Mouse (Mus musculus) stomach, embryonic 14.5 days (tissue): ENCODE measurements at regions not wholly inside any gene's neighbourhood (a gene's known extent, or its start where the extent isn't known, plus 50 kb on each side); places are given as distances from the start of the nearest gene placed in this dataset.
A peak's percentile ranks its signal among the peaks of the same experiment; 100 is the strongest.

Experiments used
- ATAC-seq: fragments of 200-750 bp; cut with Nextera tagmentation; 2 replicates; pipeline ENCODE4 v1.8.0; 2017; ENCODE audit warnings: low read depth, moderate TSS enrichment; ENCODE audit not compliant: insufficient number of reproducible peaks, insufficient read depth, low FRiP score
- H3K27ac ChIP-seq: fragments of 300-500 bp; sonication (generic); 2 replicates; pipeline ENCODE4 v1.5.1; 2014; ENCODE audit warnings: mild to moderate bottlenecking, low read length, moderate library complexity, mixed read lengths
- H3K27me3 ChIP-seq: fragments of 300-500 bp; sonication (generic); 2 replicates; pipeline ENCODE4 v1.6.1; 2014; ENCODE audit warnings: low read length, control low read depth, mixed read lengths; ENCODE audit not compliant: control insufficient read depth, insufficient read depth
- H3K36me3 ChIP-seq: fragments of 300-500 bp; sonication (generic); 2 replicates; pipeline ENCODE4 v1.6.1; 2014; ENCODE audit warnings: mild to moderate bottlenecking, control low read depth, low read length, moderate library complexity, mixed read lengths; ENCODE audit not compliant: control insufficient read depth, insufficient read depth
- H3K4me1 ChIP-seq: fragments of 300-500 bp; sonication (generic); 2 replicates; pipeline ENCODE4 v1.6.1; 2014; ENCODE audit warnings: low read length, control low read depth, mixed read lengths; ENCODE audit not compliant: control insufficient read depth, insufficient read depth
- H3K4me2 ChIP-seq: fragments of 300-500 bp; sonication (generic); replicated peaks from 2 replicates; pipeline ENCODE4 v1.6.1; 2014; ENCODE audit warnings: low read depth, low read length, control low read depth
- H3K4me3 ChIP-seq: fragments of 300-500 bp; sonication (generic); 2 replicates; pipeline ENCODE4 v1.5.1; 2014; ENCODE audit warnings: low read depth, low read length, control low read depth
- H3K9ac ChIP-seq: fragments of 300-500 bp; sonication (generic); replicated peaks from 2 replicates; pipeline ENCODE4 v1.6.1; 2014; ENCODE audit warnings: low read depth, mild to moderate bottlenecking, control low read depth, low read length, moderate library complexity, mixed read lengths
- H3K9me3 ChIP-seq: fragments of 300-500 bp; sonication (generic); 2 replicates; pipeline ENCODE4 v1.6.1; 2016; ENCODE audit warnings: low read depth, low read length, control low read depth; ENCODE audit not compliant: control insufficient read depth
- WGBS: fragments of 180-500 bp; shearing (Covaris S2); extraction: QIAGEN DNeasy Blood & Tissue Kit; methylation state at CpG from one replicate; pipeline ENCODE4 v1.1.7; 2014; 5-methylcytosine and 5-hydroxymethylcytosine counted together

DNA sequence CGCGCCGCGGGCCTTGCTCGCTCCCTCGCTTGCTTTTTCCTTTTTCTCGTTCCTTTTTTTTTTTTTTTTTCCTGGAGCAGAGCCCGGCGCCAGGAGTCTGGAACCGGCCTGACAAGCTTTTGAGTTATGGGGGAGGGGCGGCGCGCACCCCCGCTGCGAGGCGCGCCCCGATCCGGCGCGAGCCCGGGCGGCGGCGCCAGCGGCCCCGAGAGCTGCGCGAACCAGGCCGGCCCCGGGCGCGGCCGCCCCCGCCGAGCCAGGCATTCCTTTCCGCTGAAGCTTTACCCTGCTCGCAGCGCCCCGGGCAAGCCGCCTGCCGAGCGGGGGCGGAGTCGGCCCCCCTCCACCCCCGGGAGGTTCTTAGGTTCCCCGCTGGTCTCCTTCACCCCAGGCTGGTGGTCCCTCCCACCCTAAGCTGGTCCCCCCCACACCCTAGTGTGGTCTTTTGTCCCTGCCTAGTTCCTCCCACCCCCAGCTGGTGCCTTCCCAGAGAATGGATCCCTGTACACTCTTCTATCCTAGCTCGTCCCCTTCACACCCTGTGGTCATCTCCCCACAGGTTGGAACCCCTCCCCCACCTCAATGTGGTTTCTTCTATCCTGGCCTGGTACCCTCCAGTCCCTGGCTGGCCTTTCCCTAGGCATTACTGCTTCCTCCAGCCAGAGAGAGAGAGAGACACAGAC lies 95.3 kb downstream of the 1700001O22Rik start:
- peak overlapping the region; percentile 81 for H3K4me2 ChIP-seq
- WGBS = 2% methylated on average over 44 of the region's 48 CpGs
- H3K36me3 ChIP-seq = no peaks in the 10 kb centered on the region
- H3K4me1 ChIP-seq = peaks cover 53% of the 10 kb centered on the region
- H3K9ac ChIP-seq = peak overlapping the region; percentile 72
- H3K9me3 ChIP-seq = no peaks in the 10 kb centered on the region
- H3K27me3 ChIP-seq = no peaks in the 10 kb centered on the region
- H3K27ac ChIP-seq = peak overlapping the region; percentile 100
- peak; percentile 76 for ATAC-seq
- H3K4me3 ChIP-seq = peak overlapping the region; percentile 24

DNA sequence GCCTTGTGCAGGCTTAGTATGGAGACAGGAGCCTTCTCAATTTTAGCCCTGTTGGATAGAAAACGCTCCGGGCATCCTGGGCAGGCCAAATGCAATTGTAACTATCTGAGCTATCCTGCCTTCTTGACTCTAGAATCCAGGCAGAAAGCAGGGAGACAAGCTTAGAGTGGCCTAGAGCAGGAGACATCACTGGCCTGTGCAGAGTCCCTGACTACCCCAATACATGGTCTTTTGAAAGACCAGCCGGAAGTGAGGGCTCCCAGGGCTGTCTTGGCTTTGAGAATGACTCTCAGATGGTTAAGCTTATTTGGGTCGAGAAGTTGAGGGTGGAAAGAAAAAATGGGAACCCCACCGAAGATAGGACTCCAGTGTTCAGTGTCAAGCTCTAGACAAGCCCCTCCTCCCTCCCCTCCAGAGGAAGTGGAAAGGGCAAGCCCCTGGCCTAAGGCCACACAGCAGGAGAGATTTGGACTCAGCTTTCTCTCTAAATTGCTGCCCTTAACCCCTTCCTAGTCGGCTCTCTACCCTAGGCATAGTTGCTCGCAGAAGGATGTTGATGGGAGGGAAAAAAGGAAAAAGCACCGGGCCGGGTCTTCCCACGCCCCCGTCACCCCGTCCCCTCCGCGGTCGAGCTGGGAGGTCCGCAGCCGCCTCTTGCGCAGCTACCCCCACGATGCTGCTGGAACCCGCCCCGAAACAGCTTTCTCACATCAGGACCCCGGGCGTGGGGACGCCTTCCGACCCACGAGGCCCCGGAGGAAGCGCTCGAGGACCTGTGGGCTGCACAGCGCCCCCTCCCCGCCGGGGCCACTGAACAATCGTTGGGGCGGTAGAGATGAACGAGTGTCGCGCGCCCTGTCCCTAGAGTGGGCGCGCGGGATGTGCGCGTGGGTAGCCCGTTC lies 96.1 kb downstream of the 1700001O22Rik start:
- H3K4me3 ChIP-seq = peak overlapping the region; percentile 24
- H3K4me2 ChIP-seq = peak overlapping the region; percentile 81
- no peaks in the 10 kb centered on the region for H3K9me3 ChIP-seq
- H3K9ac ChIP-seq = peak overlapping the region; percentile 72
- no peaks in the 10 kb centered on the region for H3K36me3 ChIP-seq
- H3K4me1 ChIP-seq = peaks cover 50% of the 10 kb centered on the region
- H3K27me3 ChIP-seq = no peaks in the 10 kb centered on the region
- 3% methylated on average over 44 of the region's 44 CpGs for WGBS
- peak overlapping the region; percentile 100 for H3K27ac ChIP-seq
- ATAC-seq = peak; percentile 23; the same call in 1 of the 2 replicates

DNA sequence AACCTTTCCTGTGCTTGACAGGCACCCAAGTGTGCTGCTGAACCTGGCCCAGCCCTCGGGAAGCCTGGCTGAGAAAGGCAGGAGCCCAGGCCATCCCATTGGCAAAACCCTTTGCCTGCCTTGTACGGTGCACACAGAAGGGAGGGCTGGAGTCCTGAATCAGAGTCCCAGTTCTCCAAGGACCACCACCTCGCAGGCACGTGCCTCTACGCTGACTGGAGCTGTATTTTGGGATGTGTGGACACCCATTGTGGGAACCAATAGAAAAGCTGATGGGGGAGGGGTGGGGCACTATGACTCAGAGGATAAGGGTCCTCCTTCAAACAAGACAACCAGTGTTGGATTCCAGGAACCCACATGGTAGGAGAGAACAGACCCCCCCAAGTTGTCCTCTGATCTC lies 97.4 kb downstream of the 1700001O22Rik start:
- Histone ChIP-seq H3K9me3 (no peaks in the 10 kb centered on the region), H3K9ac (no peak overlapping the region), H3K4me2 (no peak overlapping the region), H3K36me3 (no peaks in the 10 kb centered on the region), H3K4me3 (no peak overlapping the region), H3K27ac (peak overlapping the region; percentile 100; the same call in 1 of the 2 replicates), H3K27me3 (no peaks in the 10 kb centered on the region), H3K4me1 (peaks cover 46% of the 10 kb centered on the region)
- 70% methylated on average over 5 of the region's 5 CpGs for WGBS
- no peak for ATAC-seq

DNA sequence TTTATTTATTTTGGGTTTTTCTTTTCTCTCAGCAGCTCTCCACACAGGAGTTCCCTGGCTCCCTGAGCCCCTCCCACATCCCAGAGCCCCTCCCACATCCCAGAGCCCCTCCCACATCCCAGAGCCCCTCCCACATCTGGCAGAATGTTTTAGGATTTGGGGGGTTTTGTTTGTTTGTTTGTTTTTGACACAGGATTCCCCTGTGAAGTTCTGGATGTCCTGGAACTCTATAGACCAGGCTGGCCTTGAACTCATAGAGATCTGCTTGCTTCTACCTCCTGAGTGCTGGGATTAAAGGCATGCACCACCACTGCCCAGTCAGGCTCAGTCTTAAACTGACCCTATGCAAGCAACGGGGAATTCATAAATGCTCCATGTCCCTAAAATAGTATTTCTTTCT lies 100.2 kb downstream of the 1700001O22Rik start:
- Histone ChIP-seq H3K9me3 (no peaks in the 10 kb centered on the region), H3K4me3 (no peak overlapping the region), H3K4me2 (no peak overlapping the region), H3K27me3 (no peaks in the 10 kb centered on the region), H3K36me3 (no peaks in the 10 kb centered on the region), H3K27ac (peak overlapping the region; percentile 78), H3K4me1 (peaks cover 28% of the 10 kb centered on the region), H3K9ac (no peak overlapping the region)
- WGBS = 84% methylated on average over 1 of the region's 1 CpGs
- no peak for ATAC-seq

DNA sequence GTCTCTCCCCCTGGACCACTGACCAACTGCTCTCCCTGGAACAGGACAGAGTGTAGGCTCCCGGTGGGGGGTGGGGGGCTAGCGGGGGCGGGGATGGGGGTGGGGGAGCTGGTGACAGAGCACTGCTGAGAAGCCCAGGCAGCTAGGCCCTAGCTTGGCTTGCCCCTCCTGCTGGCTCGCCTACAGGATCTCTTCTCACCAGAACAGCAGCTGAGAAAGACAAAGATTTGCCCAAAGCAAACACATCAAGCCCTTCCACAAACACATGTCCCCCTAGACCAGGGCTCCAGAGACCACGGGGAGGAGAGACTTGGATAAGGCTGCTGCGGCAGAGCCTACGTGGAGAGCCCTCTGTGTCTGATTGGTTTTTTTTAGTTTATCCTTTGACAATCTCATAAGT lies 100.8 kb downstream of the 1700001O22Rik start:
- no peak overlapping the region for H3K4me2 ChIP-seq

DNA sequence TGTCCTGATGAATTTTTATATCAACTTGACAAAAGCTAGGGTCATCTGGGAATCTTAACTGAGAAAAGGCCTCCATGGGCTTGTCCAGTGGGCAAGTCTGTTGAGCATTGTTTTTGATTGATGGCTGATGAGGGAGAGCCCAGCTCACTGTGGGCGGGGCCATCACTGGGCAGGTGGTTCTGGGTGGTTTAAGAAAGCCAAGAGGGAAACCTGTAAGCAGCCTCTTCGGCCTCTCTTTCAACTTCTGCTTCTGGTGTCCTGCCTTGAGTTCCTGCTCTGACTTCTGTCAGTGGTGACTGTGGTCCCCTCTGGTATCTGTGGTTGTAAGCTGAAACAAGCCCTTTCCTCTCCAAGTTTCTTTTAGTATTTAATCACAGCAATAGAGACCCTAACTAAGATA lies 102.6 kb downstream of the 1700001O22Rik start:
- Histone ChIP-seq H3K27ac (no peak overlapping the region), H3K27me3 (no peaks in the 10 kb centered on the region), H3K9ac (no peak overlapping the region), H3K36me3 (no peaks in the 10 kb centered on the region), H3K4me1 (peaks cover 17% of the 10 kb centered on the region), H3K4me3 (no peak overlapping the region), H3K4me2 (no peak overlapping the region), H3K9me3 (no peaks in the 10 kb centered on the region)
- ATAC-seq = no peak
- 93% methylated on average over 2 of the region's 2 CpGs for WGBS

More for the DNA sequence above, 100.8 kb downstream of the 1700001O22Rik start:
- Histone ChIP-seq H3K9ac (no peak overlapping the region), H3K36me3 (no peaks in the 10 kb centered on the region), H3K9me3 (no peaks in the 10 kb centered on the region), H3K27ac (peak overlapping the region; percentile 78), H3K4me3 (no peak overlapping the region), H3K4me1 (peaks cover 25% of the 10 kb centered on the region), H3K27me3 (no peaks in the 10 kb centered on the region)
- ATAC-seq = no peak
- WGBS = 4% methylated on average over 7 of the region's 7 CpGs

DNA sequence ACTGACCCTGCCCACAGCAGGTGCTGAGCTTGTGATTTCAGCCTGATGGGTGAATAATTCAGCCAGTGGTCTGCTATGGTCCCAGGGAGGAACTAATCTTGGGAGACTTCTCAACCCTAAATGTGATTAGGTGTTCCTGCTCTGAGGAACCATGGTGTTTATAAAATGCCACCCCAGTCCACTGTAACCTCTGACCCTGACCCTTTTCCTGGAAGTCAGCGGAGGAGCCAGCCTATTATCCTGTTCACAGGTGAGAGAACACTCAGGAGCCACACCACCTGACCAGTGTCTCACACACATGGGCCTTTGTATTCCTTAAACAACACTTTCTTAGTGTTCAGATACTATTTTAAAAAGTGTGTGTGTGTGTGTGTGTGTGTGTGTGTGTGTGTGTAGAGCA lies 103.0 kb downstream of the 1700001O22Rik start:
- Histone ChIP-seq H3K36me3 (no peaks in the 10 kb centered on the region), H3K9me3 (no peaks in the 10 kb centered on the region), H3K4me2 (no peak overlapping the region), H3K27ac (peak overlapping the region; percentile 57), H3K4me1 (peaks cover 20% of the 10 kb centered on the region), H3K9ac (no peak overlapping the region), H3K27me3 (no peaks in the 10 kb centered on the region), H3K4me3 (no peak overlapping the region)
- WGBS = 90% methylated on average over 1 of the region's 1 CpGs
- no peak for ATAC-seq

DNA sequence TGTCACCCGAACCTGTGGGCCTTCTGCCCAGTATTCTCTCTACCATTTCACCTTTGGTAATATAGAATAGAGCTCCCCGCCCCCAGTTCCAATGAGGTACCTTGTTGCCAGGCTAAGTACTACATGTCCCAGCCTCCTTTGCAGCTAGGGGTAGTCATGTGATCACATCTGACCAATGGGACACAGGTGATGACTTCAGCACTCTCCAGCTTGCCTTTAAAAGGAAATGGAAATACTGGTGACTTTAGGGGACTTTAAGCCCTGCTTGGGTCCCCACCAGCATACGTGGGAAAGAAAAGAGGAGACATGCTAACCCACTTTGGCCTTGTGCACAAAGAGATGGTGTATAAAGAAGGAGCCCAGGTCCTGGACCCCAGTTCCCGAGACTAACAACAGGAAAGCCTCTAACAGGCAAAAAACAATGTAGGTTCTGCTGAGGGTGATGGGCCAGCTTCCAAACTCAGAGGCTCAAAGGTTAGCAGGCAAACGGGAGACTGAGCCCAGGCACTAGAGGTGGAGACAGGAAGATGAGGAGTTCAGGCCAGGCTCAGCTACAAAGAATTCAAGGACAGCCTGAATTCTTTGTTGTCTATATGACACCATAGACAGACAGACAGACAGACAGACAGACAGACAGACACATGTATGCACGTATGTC lies 103.5 kb downstream of the 1700001O22Rik start:
- H3K4me2 ChIP-seq = peak overlapping the region; percentile 13; the same call in 1 of the 2 replicates
- H3K9ac ChIP-seq = no peak overlapping the region
- peak overlapping the region; percentile 57 for H3K27ac ChIP-seq
- no peaks in the 10 kb centered on the region for H3K27me3 ChIP-seq
- no peak overlapping the region for H3K4me3 ChIP-seq
- H3K9me3 ChIP-seq = no peaks in the 10 kb centered on the region
- no peaks in the 10 kb centered on the region for H3K36me3 ChIP-seq
- peak; percentile 78 for ATAC-seq
- 29% methylated on average over 6 of the region's 6 CpGs for WGBS
- peaks cover 23% of the 10 kb centered on the region for H3K4me1 ChIP-seq
